ENCODE assay signal across 10 mouse cellular contexts in genomic region chr7:48790117-48790516, GRCm38 (mm10). TPM values are rescaled to one million over a fixed set of nuclear protein-coding genes. Genes with fewer than 3 reads are reported as not detected.
A peak's percentile ranks its signal among the peaks of the same experiment; 100 is the strongest.
DNase-seq lines count a peak whose midpoint lies in the region; ATAC-seq and TF ChIP-seq lines count a peak whose summit lies in the region.
"Had no signal": no experiment of that assay in that cellular context is flagged by ENCODE, and none has a peak within 500 bp of the region (broad histone marks: within the 10 kb centered on the region; RNA-seq: fewer than 3 reads in every experiment).

No protein-coding gene starts in this region.

- TF ChIP-seq EP300 in heart, adult 2 months (IDR thresholded peaks at IDR 0.05; ENCODE audit: insufficient read depth, low read depth, low read length) = no peak

- H3K9ac ChIP-seq in heart, embryonic 14.5 days (ENCODE audit: low read length) = no peak overlapping the region; the same call in 1 of the 2 replicates
- no peak overlapping the region for H3K9ac ChIP-seq in heart, adult 2 months (ENCODE audit: low read depth, low read length)
- 0 out of 2 replicates have a peak overlapping the region, but pooled peaks have one; percentile 39 for H3K9ac ChIP-seq in hindbrain, embryonic 13.5 days
- H3K9ac ChIP-seq in midbrain, embryonic 15.5 days = no peak overlapping the region

- no peak for TF ChIP-seq POLR2A in heart, adult 2 months (IDR thresholded peaks at IDR 0.05; ENCODE audit: insufficient read depth, low read depth, low read length)

- H3K9me3 ChIP-seq in heart, embryonic 14.5 days (ENCODE audit: control insufficient read depth, low read length) = no peaks in the 10 kb centered on the region
- H3K9me3 ChIP-seq in G1E (replicated peaks) = no peaks in the 10 kb centered on the region
- no peaks in the 10 kb centered on the region for H3K9me3 ChIP-seq in hindbrain, embryonic 13.5 days
- no peaks in the 10 kb centered on the region for H3K9me3 ChIP-seq in midbrain, embryonic 15.5 days

- peaks cover 7% of the 10 kb centered on the region; the same call in 1 of the 2 replicates for H3K36me3 ChIP-seq in heart, embryonic 14.5 days (ENCODE audit: control insufficient read depth, insufficient read depth, low read length)
- H3K36me3 ChIP-seq in heart, adult 2 months (ENCODE audit: control insufficient read depth, insufficient read depth, low read length) = peaks cover 3% of the 10 kb centered on the region; the same call in 1 of the 2 replicates
- H3K36me3 ChIP-seq in G1E (replicated peaks) = peaks cover 23% of the 10 kb centered on the region
- no peaks in the 10 kb centered on the region for H3K36me3 ChIP-seq in hindbrain, embryonic 13.5 days
- H3K36me3 ChIP-seq in midbrain, embryonic 15.5 days (replicated peaks) = no peaks in the 10 kb centered on the region

- H3K27ac ChIP-seq in heart, embryonic 14.5 days (replicated peaks in 1 of 2; ENCODE audit: control insufficient read depth in 1 of 2, insufficient read depth in 1 of 2, low read depth in 2 of 2, low read length in 2 of 2) = no peak overlapping the region
- H3K27ac ChIP-seq in heart, adult 2 months = no peak overlapping the region
- H3K27ac ChIP-seq in hindbrain, embryonic 13.5 days = no peak overlapping the region
- H3K27ac ChIP-seq in midbrain, embryonic 15.5 days = no peak overlapping the region

- no peak overlapping the region for H3K4me3 ChIP-seq in heart, embryonic 14.5 days (ENCODE audit: control insufficient read depth in 1 of 2, insufficient read depth in 1 of 2, low read depth in 1 of 2, low read length in 2 of 2)
- H3K4me3 ChIP-seq in heart, adult 2 months = no peak overlapping the region
- peak overlapping the region; percentile 20; the same call in 1 of the 2 replicates for H3K4me3 ChIP-seq in G1E (ENCODE audit: low read depth, low read length)
- H3K4me3 ChIP-seq in hindbrain, embryonic 13.5 days = peak overlapping the region; percentile 83; the same call in 1 of the 2 replicates
- peak overlapping the region; percentile 80; the same call in 1 of the 2 replicates for H3K4me3 ChIP-seq in midbrain, embryonic 15.5 days

- H3K27me3 ChIP-seq in heart, embryonic 14.5 days (ENCODE audit: control insufficient read depth, insufficient read depth, low read length) = no peaks in the 10 kb centered on the region
- H3K27me3 ChIP-seq in heart, adult 2 months (ENCODE audit: control insufficient read depth, insufficient read depth, low read length) = no peaks in the 10 kb centered on the region
- H3K27me3 ChIP-seq in G1E (ENCODE audit: insufficient read depth, low read length) = peaks cover 9% of the 10 kb centered on the region
- H3K27me3 ChIP-seq in hindbrain, embryonic 13.5 days = peaks cover 10% of the 10 kb centered on the region; the same call in 1 of the 2 replicates
- H3K27me3 ChIP-seq in midbrain, embryonic 15.5 days (replicated peaks) = no peaks in the 10 kb centered on the region

- H3K4me2 ChIP-seq in heart, embryonic 14.5 days (ENCODE audit: low read length) = peak overlapping the region; percentile 69
- H3K4me2 ChIP-seq in hindbrain, embryonic 13.5 days = peak overlapping the region; percentile 86
- peak overlapping the region; percentile 63 for H3K4me2 ChIP-seq in midbrain, embryonic 15.5 days

- H3K79me2 ChIP-seq in heart, adult 2 months (replicated peaks; ENCODE audit: control insufficient read depth, insufficient read depth, low read length) = no peaks in the 10 kb centered on the region

- intact Hi-C loops in heart, adult 2 months (cut with DNase I) = no loop called here

- no peak for TF ChIP-seq CTCF in heart, adult 2 months (IDR thresholded peaks at IDR 0.05)
- TF ChIP-seq CTCF in G1E (IDR thresholded peaks at IDR 0.05; ENCODE audit: low read depth, low read length) = no peak

- 67% methylated on average over 4 of the region's 4 CpGs for WGBS in heart, embryonic 14.5 days
- 82% methylated on average over 4 of the region's 4 CpGs for WGBS in heart, adult 2 months
- WGBS in hindbrain, embryonic 13.5 days = 49% methylated on average over 4 of the region's 4 CpGs
- WGBS in midbrain, embryonic 15.5 days = 60% methylated on average over 4 of the region's 4 CpGs

- no peak for ATAC-seq in heart, embryonic 14.5 days (ENCODE audit: insufficient number of reproducible peaks, insufficient read depth, low FRiP score, low read depth)
- ATAC-seq in G1E (ENCODE audit: extremely low read depth, insufficient number of reproducible peaks, low FRiP score, poor library complexity, severe bottlenecking) = no peak
- ATAC-seq in hindbrain, embryonic 13.5 days (ENCODE audit: low FRiP score) = no peak
- no peak for ATAC-seq in midbrain, embryonic 15.5 days (replicated peaks)

- DNase-seq in heart, adult 2 months = no peak
- DNase-seq in G1E (ENCODE audit: low spot score) = peak; percentile 6
- no peak for DNase-seq in urinary bladder, postnatal 10 days (ENCODE audit: low spot score)
- DNase-seq in layer of hippocampus, postnatal 25 days (ENCODE audit: extremely low spot score in 1 of 2, low spot score in 1 of 2) = no peak
- DNase-seq in gastrocnemius, postnatal 4 days (ENCODE audit: low spot score in 2 of 2) = no peak
- DNase-seq: cerebellum, adult 11 months had no signal

- H3K4me1 ChIP-seq in heart, embryonic 14.5 days (ENCODE audit: control insufficient read depth in 2 of 2, insufficient read depth in 2 of 2, low read length in 2 of 2) = peaks cover 2 to 17% of the 10 kb centered on the region in 2 experiments; a peak in 3 of 4 replicates
- no peaks in the 10 kb centered on the region for H3K4me1 ChIP-seq in heart, adult 2 months (ENCODE audit: control insufficient read depth, insufficient read depth, low read length)
- peaks cover 24% of the 10 kb centered on the region for H3K4me1 ChIP-seq in G1E (ENCODE audit: insufficient read depth, low read depth, low read length)
- H3K4me1 ChIP-seq in hindbrain, embryonic 13.5 days (replicated peaks) = peaks cover 25% of the 10 kb centered on the region
- peaks cover 26% of the 10 kb centered on the region for H3K4me1 ChIP-seq in midbrain, embryonic 15.5 days

RNA-seq across cellular contexts. Expression of gene Zdhhc13, which starts 1.3 kb away (rescaled TPM):
- 34.6 and 36.2 TPM in 2 replicates for polyA plus RNA-seq in heart, embryonic 14.5 days (2014; fragmentation: Nextera tagmentation; extraction: Ambion mirVana)
- total RNA-seq in heart, adult 2 months (2021) = 10 to 100 TPM; 10.9 to 11.0 TPM
- polyA plus RNA-seq in heart, adult 2 months (2012; rRNA removed) = 7.1 and 15.1 TPM in 2 replicates
- 35.2 and 37.5 TPM in 2 replicates for total RNA-seq in G1E (2014; fragmentation: Nextera tagmentation)
- total RNA-seq in G1E (2017) = 28.5 and 31.0 TPM in 2 replicates
- polyA plus RNA-seq in G1E (2012) = 4.1 and 6.5 TPM in 2 replicates
- 38.6 and 42.4 TPM in 2 replicates for polyA plus RNA-seq in hindbrain, embryonic 13.5 days (2015; fragmentation: Nextera tagmentation; extraction: Ambion mirVana)
- polyA plus RNA-seq in midbrain, embryonic 15.5 days (2015; fragmentation: Nextera tagmentation; extraction: Ambion mirVana) = 36.5 and 38.7 TPM in 2 replicates
- total RNA-seq in layer of hippocampus, postnatal 25 days (2021) = 10 to 100 TPM; 25.6 TPM
- 10 to 100 TPM in 1 of 2 experiments, 1 to 10 TPM in 1; 9.3 to 10.1 TPM for total RNA-seq in gastrocnemius, postnatal 4 days (2021)

RNA-seq across cellular contexts. Expression of gene Csrp3, which starts 57.7 kb away (rescaled TPM):
- polyA plus RNA-seq in heart, embryonic 14.5 days (2014; fragmentation: Nextera tagmentation; extraction: Ambion mirVana) = 1,942 and 2,129 TPM in 2 replicates
- 1,000 to 10,000 TPM; 1,931 to 2,301 TPM for total RNA-seq in heart, adult 2 months (2021)
- 773 and 781 TPM in 2 replicates for polyA plus RNA-seq in heart, adult 2 months (2012; rRNA removed)
- total RNA-seq in G1E (2014; fragmentation: Nextera tagmentation) (not detected in 2 replicates), G1E (2017) (0.23 TPM in 1 of 2 replicates, not detected in the other)
- not detected in 2 replicates for polyA plus RNA-seq in G1E (2012)
- 1.4 and 2.2 TPM in 2 replicates for polyA plus RNA-seq in hindbrain, embryonic 13.5 days (2015; fragmentation: Nextera tagmentation; extraction: Ambion mirVana)
- polyA plus RNA-seq in midbrain, embryonic 15.5 days (2015; fragmentation: Nextera tagmentation; extraction: Ambion mirVana) = 0.53 and 1.6 TPM in 2 replicates
- not detected for total RNA-seq in layer of hippocampus, postnatal 25 days (2021)
- total RNA-seq in gastrocnemius, postnatal 4 days (2021) = 100 to 1,000 TPM; 274 to 301 TPM
- polyA plus RNA-seq: testis, adult 2 months had no signal

Comparison
In these comparisons a context has a peak if more than half of its experiments do, and no peak if none do; other contexts are left out.
1. H3K4me3 ChIP-seq: peak in G1E (single experiment), hindbrain, embryonic 13.5 days (single experiment) and midbrain, embryonic 15.5 days (single experiment); none in heart, embryonic 14.5 days (0 of 2) and heart, adult 2 months (single experiment).
2. RNA of gene Csrp3, which starts 57.7 kb away (polyA plus RNA-seq): 1,942 to 2,129 TPM in heart, embryonic 14.5 days and 773 to 781 TPM in heart, adult 2 months; 1.4 to 2.2 TPM in hindbrain, embryonic 13.5 days, 0.53 to 1.6 TPM in midbrain, embryonic 15.5 days and not detected in G1E; every median in the first group is over 100 times any median in the second.
3. Peak in every context shown above with its lines, with median percentiles within 50 percentile points of each other: H3K4me2 ChIP-seq.